Mouse (Mus musculus): Measurements from ENCODE around the gene Tysnd1. TPM values are rescaled to one million over a fixed set of nuclear protein-coding genes. Genes with fewer than 3 reads are reported as not detected.

Tysnd1 gene
- 206 and 246 TPM in 2 replicates for polyA plus RNA-seq (2012)

GRCm38 (mm10) chr10:61694870-61695670 lies at the start of gene Tysnd1:
Gene Tysnd1, plus strand, starts transcription at chr10:61695514.

GRCm38 (mm10) chr10:61647790-61648736 lies 47.3 kb upstream of the Tysnd1 start, which contains the start of gene Ppa1:
Gene Ppa1, plus strand, starts transcription at chr10:61648552.

GRCm38 (mm10) chr10:61680015-61680913 lies 15.1 kb upstream of the Tysnd1 start, which contains the start of gene Sar1a:
Gene Sar1a, plus strand, starts transcription at chr10:61680299.

GRCm38 (mm10) chr10:61714771-61715461 lies 19.6 kb downstream of the Tysnd1 start, which contains the start of gene Aifm2:
Gene Aifm2, plus strand, starts transcription at chr10:61715263.

Other genes with a start within 250 kb of the Tysnd1 start
- 89.0 and 96.0 TPM in 2 replicates for gene Eif4ebp2, start 242.9 kb upstream of the Tysnd1 start, polyA plus RNA-seq (2012)
- 9.3 and 10.9 TPM in 2 replicates for gene Lrrc20, start 219.7 kb upstream of the Tysnd1 start, polyA plus RNA-seq (2012)
- gene Npffr1, start 100.0 kb upstream of the Tysnd1 start, polyA plus RNA-seq (2012), result 0.02 TPM in 1 of 2 replicates, not detected in the other
- 38.7 and 46.2 TPM in 2 replicates for gene Ppa1, start 47.0 kb upstream of the Tysnd1 start, polyA plus RNA-seq (2012)
- 41.9 and 45.8 TPM in 2 replicates for gene Sar1a, start 15.2 kb upstream of the Tysnd1 start, polyA plus RNA-seq (2012)
- gene Aifm2, start 19.7 kb downstream of the Tysnd1 start, polyA plus RNA-seq (2012), result 4.3 TPM in 2 replicates
- gene H2afy2, start 88.6 kb downstream of the Tysnd1 start, polyA plus RNA-seq (2012), result 1.1 and 2.2 TPM in 2 replicates

Data from megakaryocyte-erythroid progenitor cell, adult 5 weeks (primary cell).